ENCODE assay signal across 1 mouse cellular context in genomic region chr17:31609173-31609572, GRCm38 (mm10). TPM values are rescaled to one million over a fixed set of nuclear protein-coding genes. Genes with fewer than 3 reads are reported as not detected.
"Had no signal": no experiment of that assay in that cellular context is flagged by ENCODE, and none has a peak within 500 bp of the region (broad histone marks: within the 10 kb centered on the region; RNA-seq: fewer than 3 reads in every experiment).

No protein-coding gene starts in this region.

RNA-seq across cellular contexts. Expression of gene Cbs, which starts 27.9 kb away (rescaled TPM):
- total RNA-seq: hematopoietic stem cell, adult 5-6 weeks had no signal
